9 mouse cellular contexts compared by ENCODE assay signal in the genomic region with DNA sequence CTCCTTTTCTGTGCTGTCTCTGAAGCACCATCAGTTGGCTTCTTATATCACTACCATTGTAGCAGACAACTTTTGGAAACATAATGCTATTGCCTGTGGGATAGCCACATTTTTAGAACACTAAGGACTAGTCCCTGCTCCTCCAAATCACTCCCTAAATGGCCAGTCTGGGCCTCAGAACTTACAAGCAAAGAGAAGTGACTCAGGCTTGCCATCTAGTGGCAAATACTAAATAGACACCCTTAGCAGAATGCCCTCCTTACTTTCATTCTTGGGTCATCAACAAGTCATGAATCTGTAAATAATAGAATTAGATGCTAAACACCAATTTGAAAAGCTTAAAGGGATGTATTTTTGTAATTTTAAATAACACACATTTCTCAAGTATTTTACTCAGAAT. TPM values are rescaled to one million over a fixed set of nuclear protein-coding genes. Genes with fewer than 3 reads are reported as not detected.
DNase-seq lines count a peak whose midpoint lies in the region; ATAC-seq and TF ChIP-seq lines count a peak whose summit lies in the region.
"Had no signal": no experiment of that assay in that cellular context is flagged by ENCODE, and none has a peak within 500 bp of the region (broad histone marks: within the 10 kb centered on the region; RNA-seq: fewer than 3 reads in every experiment).

No protein-coding gene starts in this region.

- H3K9me3 ChIP-seq in hindbrain, postnatal 0 days (ENCODE audit: low read length) = no peaks in the 10 kb centered on the region
- H3K9me3 ChIP-seq in midbrain, embryonic 13.5 days = no peaks in the 10 kb centered on the region
- H3K9me3 ChIP-seq: liver, embryonic 13.5 days had no signal

- peak; percentile 32 for DNase-seq in kidney, adult 2 months
- no peak for DNase-seq in kidney, adult 11 months
- peak; percentile 68 for DNase-seq in ES-CJ7 (ENCODE audit: low read depth, low spot score)
- DNase-seq in cerebellum, adult 8-10 months = peak; percentile 52
- peak; percentile 81 for DNase-seq in hindbrain, postnatal 0 days (ENCODE audit: low spot score)
- no peak for DNase-seq in urinary bladder, adult 2 months (ENCODE audit: low spot score)
- DNase-seq in spleen, postnatal 4 days (ENCODE audit: low spot score in 2 of 2) = no peak
- DNase-seq: liver, embryonic 13.5 days had no signal

- H3K27me3 ChIP-seq in kidney, adult 2 months (replicated peaks; ENCODE audit: control insufficient read depth, insufficient read depth, low read length) = no peaks in the 10 kb centered on the region
- H3K27me3 ChIP-seq in hindbrain, postnatal 0 days (ENCODE audit: insufficient read depth, low read length) = no peaks in the 10 kb centered on the region
- no peaks in the 10 kb centered on the region for H3K27me3 ChIP-seq in midbrain, embryonic 13.5 days
- H3K27me3 ChIP-seq: liver, embryonic 13.5 days had no signal

- no peak overlapping the region for H3K4me3 ChIP-seq in kidney, adult 2 months (ENCODE audit: insufficient read depth, low read depth, low read length)
- H3K4me3 ChIP-seq in hindbrain, postnatal 0 days (ENCODE audit: low read length) = no peak overlapping the region
- no peak overlapping the region for H3K4me3 ChIP-seq in midbrain, embryonic 13.5 days (replicated peaks)
- H3K4me3 ChIP-seq: liver, embryonic 13.5 days had no signal

- no peaks in the 10 kb centered on the region for H3K4me1 ChIP-seq in kidney, adult 2 months (ENCODE audit: control insufficient read depth, insufficient read depth, low read length)
- no peaks in the 10 kb centered on the region for H3K4me1 ChIP-seq in hindbrain, postnatal 0 days (ENCODE audit: insufficient read depth, low read length)
- no peaks in the 10 kb centered on the region; the same call in 1 of the 2 replicates for H3K4me1 ChIP-seq in midbrain, embryonic 13.5 days (replicated peaks)
- H3K4me1 ChIP-seq: liver, embryonic 13.5 days had no signal

- no peak for TF ChIP-seq POLR2A in kidney, adult 2 months (IDR thresholded peaks at IDR 0.05; ENCODE audit: low read depth, low read length)

- H3K9ac ChIP-seq in hindbrain, postnatal 0 days (replicated peaks; ENCODE audit: low read length) = no peak overlapping the region
- no peak overlapping the region for H3K9ac ChIP-seq in midbrain, embryonic 13.5 days (replicated peaks)
- H3K9ac ChIP-seq: liver, embryonic 13.5 days had no signal

- H3K27ac ChIP-seq in kidney, adult 2 months (ENCODE audit: insufficient read depth, low read depth, low read length) = no peak overlapping the region
- no peak overlapping the region for H3K27ac ChIP-seq in hindbrain, postnatal 0 days
- H3K27ac ChIP-seq in midbrain, embryonic 13.5 days = no peak overlapping the region
- H3K27ac ChIP-seq: liver, embryonic 13.5 days had no signal

- H3K4me2 ChIP-seq in hindbrain, postnatal 0 days (ENCODE audit: low read depth, low read length) = no peak overlapping the region
- H3K4me2 ChIP-seq in midbrain, embryonic 13.5 days (replicated peaks) = no peak overlapping the region
- H3K4me2 ChIP-seq: liver, embryonic 13.5 days had no signal

- ATAC-seq in hindbrain, postnatal 0 days = peak; percentile 82
- peak; percentile 79 for ATAC-seq in midbrain, embryonic 13.5 days

- TF ChIP-seq CTCF in kidney, adult 2 months (conservative IDR thresholded peaks at IDR 0.05; ENCODE audit: insufficient read depth, insufficient read length, low read depth, low read length) = peak; percentile 35; the same call in 1 of the 2 replicates
- TF ChIP-seq CTCF in hindbrain, postnatal 0 days (IDR thresholded peaks at IDR 0.05; ENCODE audit: low read depth) = peak; percentile 81

- H3K36me3 ChIP-seq in kidney, adult 2 months (ENCODE audit: control insufficient read depth, insufficient read depth, low read length) = no peaks in the 10 kb centered on the region
- H3K36me3 ChIP-seq in hindbrain, postnatal 0 days (ENCODE audit: insufficient read depth, low read length) = no peaks in the 10 kb centered on the region
- peaks cover 14% of the 10 kb centered on the region for H3K36me3 ChIP-seq in midbrain, embryonic 13.5 days
- H3K36me3 ChIP-seq: liver, embryonic 13.5 days had no signal

RNA-seq across cellular contexts. Expression of gene 9330159F19Rik, which starts 4.7 kb away (rescaled TPM):
- 0.09 and 0.11 TPM in 2 replicates for polyA plus RNA-seq in kidney, adult 2 months (2012; rRNA removed)
- total RNA-seq in hindbrain, postnatal 0 days (2014; rRNA removed) = 41.8 and 50.6 TPM in 2 replicates
- 14.2 and 14.7 TPM in 2 replicates for polyA plus RNA-seq in hindbrain, postnatal 0 days (2015; fragmentation: Nextera tagmentation; extraction: Ambion mirVana)
- polyA plus RNA-seq in midbrain, embryonic 13.5 days (2015; fragmentation: Nextera tagmentation; extraction: Ambion mirVana) = 27.6 and 28.3 TPM in 2 replicates
- polyA plus RNA-seq in urinary bladder, adult 2 months (2012; rRNA removed) = 7.5 and 8.4 TPM in 2 replicates

RNA-seq across cellular contexts. Expression of gene Gm49353, which starts 8.0 kb away (rescaled TPM):
- polyA plus RNA-seq in kidney, adult 2 months (2012; rRNA removed) = not detected in 2 replicates
- 2.2 and 11.2 TPM in 2 replicates for total RNA-seq in hindbrain, postnatal 0 days (2014; rRNA removed)
- polyA plus RNA-seq in hindbrain, postnatal 0 days (2015; fragmentation: Nextera tagmentation; extraction: Ambion mirVana) = 10.5 and 11.5 TPM in 2 replicates
- 11.5 and 14.3 TPM in 2 replicates for polyA plus RNA-seq in midbrain, embryonic 13.5 days (2015; fragmentation: Nextera tagmentation; extraction: Ambion mirVana)
- 0.11 TPM in 1 of 2 replicates, not detected in the other for polyA plus RNA-seq in urinary bladder, adult 2 months (2012; rRNA removed)
- polyA plus RNA-seq: liver, embryonic 13.5 days had no signal

Comparison
In these comparisons a context has a peak if more than half of its experiments do, and no peak if none do; other contexts are left out.
1. DNase-seq: peak in kidney, adult 2 months (single experiment), ES-CJ7 (single experiment), cerebellum, adult 8-10 months (single experiment) and hindbrain, postnatal 0 days (single experiment); none in kidney, adult 11 months (single experiment), urinary bladder, adult 2 months (single experiment) and spleen, postnatal 4 days (0 of 2).
2. RNA of gene Gm49353, which starts 8.0 kb away (polyA plus RNA-seq): 11.5 to 14.3 TPM in midbrain, embryonic 13.5 days and 10.5 to 11.5 TPM in hindbrain, postnatal 0 days; 0.11 TPM in urinary bladder, adult 2 months and not detected in kidney, adult 2 months; every median in the first group is over 10 times any median in the second.